Mouse (Mus musculus): ENCODE results near the gene Ptbp1. TPM values are rescaled to one million over a fixed set of nuclear protein-coding genes. Genes with fewer than 3 reads are reported as not detected.

The Ptbp1 gene
- polyA plus RNA-seq, 1 experiment, result not detected

DNA sequence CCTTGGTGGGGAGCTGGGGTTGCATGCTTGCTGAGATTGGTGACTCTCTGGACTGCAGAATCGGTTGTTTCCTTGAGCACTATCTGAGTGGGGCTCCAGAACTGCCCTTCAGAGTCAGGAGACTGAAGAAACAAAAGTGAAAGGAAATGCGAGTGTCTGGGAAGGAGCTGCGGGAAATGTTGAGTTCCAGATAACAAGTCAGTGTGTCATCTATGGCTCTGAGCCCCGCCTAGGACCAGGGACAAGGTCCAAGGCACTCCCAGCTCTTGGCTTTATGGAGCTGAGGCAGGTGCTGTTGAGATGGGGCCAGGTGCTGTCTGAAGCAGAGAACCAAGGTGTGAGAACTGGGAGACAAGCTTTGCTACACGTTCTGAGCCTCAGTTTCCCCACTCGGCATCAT is 29.8 kb upstream of the Ptbp1 start:
- H3K4me3 ChIP-seq (ENCODE audit: insufficient read depth, low read depth, low read length), result no peak overlapping the region
- H3K27ac ChIP-seq (ENCODE audit: insufficient read depth, low read depth, low read length), result no peak overlapping the region
- H3K4me1 ChIP-seq (ENCODE audit: control insufficient read depth, insufficient read depth, low read length), result 0 out of 2 replicates have a peak, but pooled peaks cover 4% of the 10 kb centered on the region
- TF ChIP-seq POLR2A (IDR thresholded peaks at IDR 0.05; ENCODE audit: insufficient read depth, low read depth, low read length) (no peak), CTCF (IDR thresholded peaks at IDR 0.05; ENCODE audit: insufficient read depth, low read depth, low read length) (no peak)
- WGBS, result 69% methylated on average over 6 of the region's 6 CpGs

DNA sequence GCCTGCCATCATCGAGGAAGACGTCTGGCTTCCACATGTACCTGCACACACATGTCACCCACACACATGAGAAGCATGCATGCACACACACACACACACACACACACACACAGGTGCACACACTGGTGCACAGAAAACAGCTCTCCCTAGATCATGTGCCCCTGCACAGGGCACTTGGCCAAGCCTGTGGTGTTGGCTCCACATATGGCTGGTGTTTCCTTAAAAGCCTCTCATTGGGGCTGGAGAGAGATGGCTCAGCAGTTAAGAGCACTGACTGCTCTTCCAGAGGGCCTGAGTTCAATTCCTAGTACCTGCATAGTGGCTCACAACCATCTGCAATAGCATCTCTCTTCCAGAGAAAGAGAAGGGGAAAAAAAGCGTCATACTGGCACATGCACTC is 22.6 kb upstream of the Ptbp1 start:
- Histone ChIP-seq H3K4me1 (ENCODE audit: control insufficient read depth, insufficient read depth, low read length) (peaks cover 2% of the 10 kb centered on the region; the same call in 1 of the 2 replicates), H3K27ac (ENCODE audit: insufficient read depth, low read depth, low read length) (no peak overlapping the region), H3K4me3 (ENCODE audit: insufficient read depth, low read depth, low read length) (no peak overlapping the region)
- WGBS, result 88% methylated on average over 3 of the region's 3 CpGs
- TF ChIP-seq POLR2A (IDR thresholded peaks at IDR 0.05; ENCODE audit: insufficient read depth, low read depth, low read length) (no peak), CTCF (IDR thresholded peaks at IDR 0.05; ENCODE audit: insufficient read depth, low read depth, low read length) (no peak)

GRCm38 (mm10) chr10:79832026-79832785 is 22.0 kb upstream of the Ptbp1 start:
- Histone ChIP-seq H3K27ac (ENCODE audit: insufficient read depth, low read depth, low read length) (no peak overlapping the region), H3K4me1 (ENCODE audit: control insufficient read depth, insufficient read depth, low read length) (peaks cover 2% of the 10 kb centered on the region; the same call in 1 of the 2 replicates), H3K4me3 (ENCODE audit: insufficient read depth, low read depth, low read length) (no peak overlapping the region)
- 72% methylated on average over 7 of the region's 7 CpGs for WGBS
- TF ChIP-seq POLR2A (IDR thresholded peaks at IDR 0.05; ENCODE audit: insufficient read depth, low read depth, low read length) (no peak), CTCF (IDR thresholded peaks at IDR 0.05; ENCODE audit: insufficient read depth, low read depth, low read length) (no peak)

- Histone ChIP-seq H3K27ac (ENCODE audit: insufficient read depth, low read depth, low read length) (no peak overlapping the region), H3K4me1 (ENCODE audit: control insufficient read depth, insufficient read depth, low read length) (peaks cover 2% of the 10 kb centered on the region; the same call in 1 of the 2 replicates), H3K4me3 (ENCODE audit: insufficient read depth, low read depth, low read length) (no peak overlapping the region)
- no peak for TF ChIP-seq POLR2A (IDR thresholded peaks at IDR 0.05; ENCODE audit: insufficient read depth, low read depth, low read length)
- no peak for TF ChIP-seq CTCF (IDR thresholded peaks at IDR 0.05; ENCODE audit: insufficient read depth, low read depth, low read length)
- WGBS, result 86% methylated on average over 9 of the region's 9 CpGs
Observed at GRCm38 (mm10) chr10:79832786-79833181, 21.4 kb upstream of the Ptbp1 start.

GRCm38 (mm10) chr10:79834769-79835398 is 19.3 kb upstream of the Ptbp1 start:
- no peak overlapping the region for H3K27ac ChIP-seq (ENCODE audit: insufficient read depth, low read depth, low read length)
- 19% methylated on average over 9 of the region's 9 CpGs for WGBS
- peaks cover 2% of the 10 kb centered on the region; the same call in 1 of the 2 replicates for H3K4me1 ChIP-seq (ENCODE audit: control insufficient read depth, insufficient read depth, low read length)
- H3K4me3 ChIP-seq (ENCODE audit: insufficient read depth, low read depth, low read length), result no peak overlapping the region
- TF ChIP-seq POLR2A (IDR thresholded peaks at IDR 0.05; ENCODE audit: insufficient read depth, low read depth, low read length), result no peak
- peak; percentile 92 for TF ChIP-seq CTCF (IDR thresholded peaks at IDR 0.05; ENCODE audit: insufficient read depth, low read depth, low read length)

- no peak overlapping the region for H3K27ac ChIP-seq (ENCODE audit: insufficient read depth, low read depth, low read length)
- TF ChIP-seq POLR2A (IDR thresholded peaks at IDR 0.05; ENCODE audit: insufficient read depth, low read depth, low read length) (no peak), CTCF (IDR thresholded peaks at IDR 0.05; ENCODE audit: insufficient read depth, low read depth, low read length) (no peak)
- H3K4me1 ChIP-seq (ENCODE audit: control insufficient read depth, insufficient read depth, low read length), result peaks cover 9% of the 10 kb centered on the region
- H3K4me3 ChIP-seq (ENCODE audit: insufficient read depth, low read depth, low read length), result no peak overlapping the region
- WGBS, result 97% methylated on average over 3 of the region's 3 CpGs
Observed at GRCm38 (mm10) chr10:79836918-79837317, 17.3 kb upstream of the Ptbp1 start.

- no peak for TF ChIP-seq CTCF (IDR thresholded peaks at IDR 0.05; ENCODE audit: insufficient read depth, low read depth, low read length)
- TF ChIP-seq POLR2A (IDR thresholded peaks at IDR 0.05; ENCODE audit: insufficient read depth, low read depth, low read length), result no peak
- Histone ChIP-seq H3K27ac (ENCODE audit: insufficient read depth, low read depth, low read length) (no peak overlapping the region), H3K4me3 (ENCODE audit: insufficient read depth, low read depth, low read length) (no peak overlapping the region), H3K4me1 (ENCODE audit: control insufficient read depth, insufficient read depth, low read length) (peaks cover 11% of the 10 kb centered on the region)
- 68% methylated on average over 2 of the region's 2 CpGs for WGBS
Observed at GRCm38 (mm10) chr10:79838151-79838550, 16.1 kb upstream of the Ptbp1 start.

GRCm38 (mm10) chr10:79840091-79840490 is 14.1 kb upstream of the Ptbp1 start:
- peaks cover 17% of the 10 kb centered on the region for H3K4me1 ChIP-seq (ENCODE audit: control insufficient read depth, insufficient read depth, low read length)
- WGBS, result 92% methylated on average over 3 of the region's 3 CpGs
- TF ChIP-seq POLR2A (IDR thresholded peaks at IDR 0.05; ENCODE audit: insufficient read depth, low read depth, low read length), result no peak
- no peak for TF ChIP-seq CTCF (IDR thresholded peaks at IDR 0.05; ENCODE audit: insufficient read depth, low read depth, low read length)
- no peak overlapping the region for H3K4me3 ChIP-seq (ENCODE audit: insufficient read depth, low read depth, low read length)
- H3K27ac ChIP-seq (ENCODE audit: insufficient read depth, low read depth, low read length), result peak overlapping the region; percentile 79; the same call in 1 of the 2 replicates
